Mouse (Mus musculus): ENCODE results near the gene Grtp1. TPM values are rescaled to one million over a fixed set of nuclear protein-coding genes. Genes with fewer than 3 reads are reported as not detected.

Gene Grtp1
- total and polyA plus RNA-seq, 2 experiments from 2014 or later, result 7.9 to 19.9 TPM

GRCm38 (mm10) chr8:13234803-13235202, 34.4 kb upstream of the Grtp1 start:
- Histone ChIP-seq H3K4me2 (ENCODE audit: low read depth, low read length, poor library complexity, severe bottlenecking) (no peak overlapping the region), H3K36me3 (ENCODE audit: insufficient read depth, low read length) (no peaks in the 10 kb centered on the region), H3K27me3 (ENCODE audit: insufficient read depth, low read length) (no peaks in the 10 kb centered on the region), H3K27ac (ENCODE audit: low read depth, low read length) (no peak overlapping the region), H3K9ac (replicated peaks; ENCODE audit: low read length, poor library complexity, severe bottlenecking) (no peak overlapping the region), H3K4me1 (ENCODE audit: insufficient read depth, low read length) (no peaks in the 10 kb centered on the region), H3K4me3 (ENCODE audit: low read depth, low read length) (no peak overlapping the region), H3K9me3 (ENCODE audit: low read length) (no peaks in the 10 kb centered on the region)
- ATAC-seq (ENCODE audit: low FRiP score) (no peak), DNase-seq (ENCODE audit: low spot score) (no peak)
- no peak for TF ChIP-seq CTCF (IDR thresholded peaks at IDR 0.05)
- WGBS, result 90% methylated on average over 13 of the region's 13 CpGs

GRCm38 (mm10) chr8:13230471-13230870, 30.1 kb upstream of the Grtp1 start:
- no peaks in the 10 kb centered on the region for H3K36me3 ChIP-seq (ENCODE audit: insufficient read depth, low read length)
- WGBS, result 92% methylated on average over 4 of the region's 4 CpGs

GRCm38 (mm10) chr8:13229802-13230201, 29.4 kb upstream of the Grtp1 start:
- no peaks in the 10 kb centered on the region for H3K36me3 ChIP-seq (ENCODE audit: insufficient read depth, low read length)
- 91% methylated on average over 12 of the region's 12 CpGs for WGBS
- no peak for DNase-seq (ENCODE audit: low spot score)
- H3K4me2 ChIP-seq (ENCODE audit: low read depth, low read length, poor library complexity, severe bottlenecking), result no peak overlapping the region
- TF ChIP-seq CTCF (IDR thresholded peaks at IDR 0.05), result no peak
- no peak overlapping the region for H3K27ac ChIP-seq (ENCODE audit: low read depth, low read length)
- no peaks in the 10 kb centered on the region for H3K4me1 ChIP-seq (ENCODE audit: insufficient read depth, low read length)
- no peak overlapping the region for H3K9ac ChIP-seq (replicated peaks; ENCODE audit: low read length, poor library complexity, severe bottlenecking)
- H3K27me3 ChIP-seq (ENCODE audit: insufficient read depth, low read length), result no peaks in the 10 kb centered on the region
- H3K4me3 ChIP-seq (ENCODE audit: low read depth, low read length), result no peak overlapping the region
- ATAC-seq (ENCODE audit: low FRiP score), result no peak
- H3K9me3 ChIP-seq (ENCODE audit: low read length), result no peaks in the 10 kb centered on the region

More at GRCm38 (mm10) chr8:13230471-13230870, 30.1 kb upstream of the Grtp1 start:
- no peak for TF ChIP-seq CTCF (IDR thresholded peaks at IDR 0.05)
- no peaks in the 10 kb centered on the region for H3K4me1 ChIP-seq (ENCODE audit: insufficient read depth, low read length)
- no peak overlapping the region for H3K4me2 ChIP-seq (ENCODE audit: low read depth, low read length, poor library complexity, severe bottlenecking)
- H3K9ac ChIP-seq (replicated peaks; ENCODE audit: low read length, poor library complexity, severe bottlenecking), result no peak overlapping the region
- no peaks in the 10 kb centered on the region for H3K9me3 ChIP-seq (ENCODE audit: low read length)
- DNase-seq (ENCODE audit: low spot score) (no peak), ATAC-seq (ENCODE audit: low FRiP score) (no peak)
- no peaks in the 10 kb centered on the region for H3K27me3 ChIP-seq (ENCODE audit: insufficient read depth, low read length)
- H3K4me3 ChIP-seq (ENCODE audit: low read depth, low read length), result no peak overlapping the region
- H3K27ac ChIP-seq (ENCODE audit: low read depth, low read length), result no peak overlapping the region

GRCm38 (mm10) chr8:13228923-13229610, 28.6 kb upstream of the Grtp1 start:
- no peak for DNase-seq (ENCODE audit: low spot score)
- Histone ChIP-seq H3K36me3 (ENCODE audit: insufficient read depth, low read length) (no peaks in the 10 kb centered on the region), H3K27ac (ENCODE audit: low read depth, low read length) (no peak overlapping the region), H3K9me3 (ENCODE audit: low read length) (no peaks in the 10 kb centered on the region), H3K4me2 (ENCODE audit: low read depth, low read length, poor library complexity, severe bottlenecking) (no peak overlapping the region), H3K27me3 (ENCODE audit: insufficient read depth, low read length) (no peaks in the 10 kb centered on the region), H3K4me1 (ENCODE audit: insufficient read depth, low read length) (no peaks in the 10 kb centered on the region), H3K4me3 (ENCODE audit: low read depth, low read length) (no peak overlapping the region), H3K9ac (replicated peaks; ENCODE audit: low read length, poor library complexity, severe bottlenecking) (no peak overlapping the region)
- 57% methylated on average over 9 of the region's 9 CpGs for WGBS
- TF ChIP-seq CTCF (IDR thresholded peaks at IDR 0.05), result no peak
- ATAC-seq (ENCODE audit: low FRiP score), result no peak

GRCm38 (mm10) chr8:13227184-13227583, 26.8 kb upstream of the Grtp1 start:
- no peak overlapping the region for H3K27ac ChIP-seq (ENCODE audit: low read depth, low read length)
- no peak overlapping the region for H3K9ac ChIP-seq (replicated peaks; ENCODE audit: low read length, poor library complexity, severe bottlenecking)
- H3K9me3 ChIP-seq (ENCODE audit: low read length), result no peaks in the 10 kb centered on the region
- ATAC-seq (ENCODE audit: low FRiP score), result no peak
- no peak overlapping the region for H3K4me2 ChIP-seq (ENCODE audit: low read depth, low read length, poor library complexity, severe bottlenecking)
- no peak overlapping the region for H3K4me3 ChIP-seq (ENCODE audit: low read depth, low read length)
- DNase-seq (ENCODE audit: low spot score), result no peak
- 62% methylated on average over 3 of the region's 3 CpGs for WGBS
- H3K36me3 ChIP-seq (ENCODE audit: insufficient read depth, low read length), result no peaks in the 10 kb centered on the region
- no peaks in the 10 kb centered on the region for H3K4me1 ChIP-seq (ENCODE audit: insufficient read depth, low read length)
- no peaks in the 10 kb centered on the region for H3K27me3 ChIP-seq (ENCODE audit: insufficient read depth, low read length)
- TF ChIP-seq CTCF (IDR thresholded peaks at IDR 0.05), result no peak

- TF ChIP-seq CTCF (IDR thresholded peaks at IDR 0.05), result no peak
- WGBS, result 6% methylated on average over 6 of the region's 6 CpGs
- ATAC-seq (ENCODE audit: low FRiP score) (peak; percentile 66; the same call in 1 of the 2 replicates), DNase-seq (ENCODE audit: low spot score) (peak; percentile 31)
- Histone ChIP-seq H3K36me3 (ENCODE audit: insufficient read depth, low read length) (no peaks in the 10 kb centered on the region), H3K27ac (ENCODE audit: low read depth, low read length) (no peak overlapping the region), H3K4me2 (ENCODE audit: low read depth, low read length, poor library complexity, severe bottlenecking) (no peak overlapping the region), H3K4me3 (ENCODE audit: low read depth, low read length) (no peak overlapping the region), H3K4me1 (ENCODE audit: insufficient read depth, low read length) (no peaks in the 10 kb centered on the region), H3K9ac (replicated peaks; ENCODE audit: low read length, poor library complexity, severe bottlenecking) (no peak overlapping the region), H3K27me3 (ENCODE audit: insufficient read depth, low read length) (no peaks in the 10 kb centered on the region), H3K9me3 (ENCODE audit: low read length) (no peaks in the 10 kb centered on the region)
Measured at GRCm38 (mm10) chr8:13226288-13226687, 25.9 kb upstream of the Grtp1 start.
